Mouse (Mus musculus) hindbrain, embryonic 10.5 days (tissue): ENCODE results near the gene Fbxo3. TPM values are rescaled to one million over a fixed set of nuclear protein-coding genes. Genes with fewer than 3 reads are reported as not detected.
"Not testable (repeated sequence)": the region's sequence is repeated elsewhere in the genome, so short reads cannot be mapped to it uniquely, and the experiment has no call there.

Source experiments
- DNase-seq: peaks from one replicate; pipeline ENCODE4 v3.0.0-alpha.2; 2017; ENCODE audit warnings: low spot score
- H3K27ac ChIP-seq: fragments of 300-500 bp; sonication (generic); 2 replicates; pipeline ENCODE4 v1.5.1; 2016; ENCODE audit warnings: mild to moderate bottlenecking, moderate library complexity
- H3K27me3 ChIP-seq: fragments of 300-500 bp; sonication (generic); 2 replicates; pipeline ENCODE4 v1.6.1; 2016; ENCODE audit warnings: mild to moderate bottlenecking; ENCODE audit not compliant: poor library complexity, insufficient read depth, severe bottlenecking
- H3K36me3 ChIP-seq: fragments of 300-500 bp; sonication (generic); 2 replicates; pipeline ENCODE4 v1.6.1; 2016; ENCODE audit warnings: mild to moderate bottlenecking, moderate library complexity
- H3K4me1 ChIP-seq: fragments of 300-500 bp; sonication (generic); replicated peaks from 2 replicates; pipeline ENCODE4 v1.6.1; 2016; ENCODE audit warnings: mild to moderate bottlenecking
- H3K4me3 ChIP-seq: fragments of 300-500 bp; sonication (generic); 2 replicates; pipeline ENCODE4 v1.5.1; 2016; ENCODE audit warnings: mild to moderate bottlenecking, moderate library complexity
- H3K9me3 ChIP-seq: fragments of 300-500 bp; sonication (generic); 2 replicates; pipeline ENCODE4 v1.6.1; 2016; ENCODE audit warnings: mild to moderate bottlenecking, moderate library complexity
- WGBS: fragments of 180-500 bp; shearing (Covaris S2); methylation state at CpG from one replicate; pipeline ENCODE4 v1.1.7; 2016; 5-methylcytosine and 5-hydroxymethylcytosine counted together
- polyA plus RNA-seq: library from polyadenylated mRNA; unstranded; fragments of >200 nt; fragmentation: Nextera tagmentation; extraction: Ambion mirVana; gene quantifications from 2 replicates; pipeline ENCODE4 v1.2.1, GENCODE M21; 2016

Fbxo3 gene
- polyA plus RNA-seq, 1 experiment from 2014 or later = 40.6 TPM

DNA sequence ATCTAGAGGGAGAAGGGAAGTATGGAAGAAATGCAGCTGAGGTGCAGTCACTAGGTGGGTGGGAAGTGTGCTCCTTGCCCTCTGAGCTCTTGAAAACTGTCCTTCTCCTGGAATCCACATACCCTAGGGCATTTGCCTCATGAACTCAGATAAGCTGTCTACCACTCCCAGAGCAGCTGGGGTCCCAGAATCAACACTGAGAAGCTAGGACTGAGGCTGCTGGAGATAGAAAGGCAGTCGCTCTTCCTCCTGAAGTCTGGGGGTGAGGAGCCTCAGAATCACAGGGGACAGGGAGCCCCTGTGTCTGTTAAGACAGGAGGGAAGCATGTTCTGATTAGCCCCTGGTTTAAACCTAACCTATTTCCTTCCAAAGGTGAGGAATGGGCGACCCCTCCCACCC, 82.0 kb downstream of the Fbxo3 start:
- no peak for DNase-seq
- Histone ChIP-seq H3K4me3 (no peak overlapping the region), H3K36me3 (0 out of 2 replicates have a peak, but pooled peaks cover 10% of the 10 kb centered on the region), H3K9me3 (no peaks in the 10 kb centered on the region), H3K27ac (no peak overlapping the region), H3K27me3 (no peaks in the 10 kb centered on the region), H3K4me1 (no peaks in the 10 kb centered on the region)
- 74% methylated on average over 2 of the region's 2 CpGs for WGBS

DNA sequence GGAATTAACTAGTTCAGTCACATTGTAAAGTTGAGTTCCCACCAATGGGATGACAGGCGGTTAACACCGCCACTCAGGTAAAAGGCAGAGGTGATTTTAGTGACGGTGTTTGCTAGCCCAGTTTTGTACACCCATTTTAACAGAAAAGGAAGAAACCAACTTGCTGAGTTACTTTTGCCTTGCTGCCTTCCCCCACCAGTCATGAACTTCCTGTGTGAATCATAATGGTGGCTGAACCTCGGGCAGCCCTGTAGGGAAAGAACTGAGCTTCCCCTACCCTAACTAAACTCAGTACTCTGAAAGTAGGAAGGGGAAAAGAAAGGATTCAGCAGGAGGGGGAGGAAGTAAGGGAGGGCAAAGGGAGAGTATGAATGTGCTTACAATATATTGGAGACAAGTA, 82.5 kb downstream of the Fbxo3 start:
- Histone ChIP-seq H3K4me3 (no peak overlapping the region), H3K27ac (no peak overlapping the region), H3K36me3 (0 out of 2 replicates have a peak, but pooled peaks cover 10% of the 10 kb centered on the region), H3K4me1 (no peaks in the 10 kb centered on the region), H3K9me3 (no peaks in the 10 kb centered on the region), H3K27me3 (no peaks in the 10 kb centered on the region)
- 94% methylated on average over 4 of the region's 4 CpGs for WGBS
- DNase-seq = no peak

GRCm38 (mm10) chr2:104111170-104111797, 83.8 kb downstream of the Fbxo3 start:
- WGBS = no CpG with 5 or more reads among the region's 1 CpGs
- not testable (repeated sequence) for H3K9me3 ChIP-seq, DNase-seq, H3K4me1 ChIP-seq, H3K27me3 ChIP-seq, H3K4me3 ChIP-seq, H3K27ac ChIP-seq
- 0 out of 2 replicates have a peak, but pooled peaks cover 10% of the 10 kb centered on the region for H3K36me3 ChIP-seq

Other genes with a start within 250 kb of the Fbxo3 start
- 477 and 499 TPM in 2 replicates for gene Caprin1, start 230.1 kb upstream of the Fbxo3 start, polyA plus RNA-seq
- gene Lmo2, start 69.7 kb upstream of the Fbxo3 start, polyA plus RNA-seq = 15.8 and 21.2 TPM in 2 replicates
- gene 4931422A03Rik, start 640 bp downstream of the Fbxo3 start, polyA plus RNA-seq = 1.4 and 2.0 TPM in 2 replicates
- gene Gm10912, start 38.1 kb downstream of the Fbxo3 start, polyA plus RNA-seq = not detected in 2 replicates
- gene Gm10799, start 40.8 kb downstream of the Fbxo3 start, polyA plus RNA-seq = not detected in 2 replicates
- gene Cd59b, start 42.1 kb downstream of the Fbxo3 start, polyA plus RNA-seq = 2.3 and 4.0 TPM in 2 replicates
- 26.4 and 30.1 TPM in 2 replicates for gene Cd59a, start 68.1 kb downstream of the Fbxo3 start, polyA plus RNA-seq
- 0.20 TPM in 2 replicates for gene A930018P22Rik, start 95.0 kb downstream of the Fbxo3 start, polyA plus RNA-seq